Mouse (Mus musculus) adrenal gland, adult (tissue): Measurements from ENCODE around the gene Cdh23.

Experiments
- DNase-seq, 2 experiments: peaks; one replicate each; pipeline ENCODE4 v3.0.0; 2022 to 2023; ENCODE audit warnings: low spot score in 1 of 2; ENCODE audit not compliant: inconsistent age in 2 of 2

Gene Cdh23

DNA sequence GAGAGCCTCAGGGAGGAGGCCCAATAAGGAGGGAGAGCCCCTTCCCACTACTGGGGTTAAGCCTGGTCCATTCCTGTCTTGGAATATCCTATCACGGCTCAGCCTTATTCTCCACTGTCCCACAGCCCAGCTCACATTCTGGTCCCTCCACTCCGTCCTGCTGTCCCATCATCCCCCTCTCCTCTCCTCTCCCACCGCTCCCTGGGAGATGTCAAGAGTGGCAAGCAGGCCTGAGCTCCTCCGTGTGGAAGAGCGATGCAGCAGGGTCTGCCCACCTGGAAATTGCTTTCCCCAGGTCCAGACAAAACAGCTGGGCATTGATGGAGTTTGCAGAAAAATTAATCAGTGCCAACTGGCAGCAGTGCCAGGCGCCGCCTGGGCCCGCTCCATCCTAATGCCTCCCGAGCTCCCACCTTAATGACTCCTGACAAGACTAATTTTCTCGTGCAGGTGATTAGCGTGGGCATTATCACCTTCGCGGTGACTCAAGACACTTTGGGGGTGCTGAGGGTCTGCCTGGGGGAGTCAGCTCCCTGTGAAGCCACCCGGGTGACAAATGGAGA lies 52.1 kb downstream of the Cdh23 start:
- DNase-seq = no peak

DNA sequence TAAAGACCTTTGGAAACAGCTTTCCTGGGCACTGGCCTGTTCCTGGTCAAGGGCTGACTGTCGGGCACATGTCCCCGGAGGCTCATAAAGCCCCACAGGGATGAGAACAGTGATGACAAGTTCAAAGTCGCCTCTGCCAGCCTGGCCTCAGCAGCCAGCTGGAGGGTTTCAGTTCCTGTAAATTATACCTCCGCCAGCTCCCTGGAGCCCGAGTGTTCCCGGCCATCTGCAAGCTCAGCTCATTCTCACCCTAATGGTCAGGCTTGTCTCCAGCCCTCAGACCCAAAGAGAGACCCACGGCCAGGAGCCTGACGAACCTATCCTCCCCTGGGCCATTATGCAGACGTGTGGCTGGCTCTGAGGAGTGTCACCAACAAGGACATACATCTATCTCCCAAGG lies 57.0 kb downstream of the Cdh23 start:
- no peak for DNase-seq

DNA sequence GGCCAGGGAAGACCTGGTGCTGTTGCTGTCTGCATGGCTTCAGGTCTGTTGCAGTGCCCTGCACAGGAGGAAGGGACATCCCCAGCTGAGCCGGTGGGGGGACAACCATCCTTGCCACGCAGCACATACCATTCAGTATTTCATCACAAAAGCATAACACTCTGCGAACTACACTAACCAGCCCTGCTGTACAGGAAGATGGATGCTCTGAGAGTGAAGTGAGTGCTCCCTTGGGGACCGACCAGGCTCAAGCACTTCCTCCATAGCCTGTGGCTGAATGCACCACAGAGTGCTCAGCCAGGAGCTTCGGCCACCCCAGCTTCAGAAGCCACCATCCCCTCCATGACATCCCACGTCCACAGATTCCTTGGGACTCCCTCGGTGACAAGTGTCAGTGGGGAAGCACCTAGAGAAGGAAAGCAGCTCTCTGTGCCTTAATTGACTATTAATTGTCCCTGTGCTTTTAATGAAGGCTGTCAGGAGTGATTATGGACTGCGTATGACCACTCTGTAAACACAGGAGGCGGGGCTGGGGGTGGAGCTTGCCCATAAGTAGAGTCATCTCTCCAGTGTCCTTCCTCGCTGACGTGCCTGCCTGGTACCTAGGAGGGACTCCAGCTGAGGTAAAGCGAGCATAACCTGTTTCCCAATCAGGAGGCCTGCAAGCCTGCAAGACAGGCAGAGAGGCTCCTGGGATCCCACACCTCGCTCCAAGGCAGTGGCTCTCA lies 60.6 kb downstream of the Cdh23 start:
- DNase-seq = peak in 1 of 2 experiments; percentile 34

DNA sequence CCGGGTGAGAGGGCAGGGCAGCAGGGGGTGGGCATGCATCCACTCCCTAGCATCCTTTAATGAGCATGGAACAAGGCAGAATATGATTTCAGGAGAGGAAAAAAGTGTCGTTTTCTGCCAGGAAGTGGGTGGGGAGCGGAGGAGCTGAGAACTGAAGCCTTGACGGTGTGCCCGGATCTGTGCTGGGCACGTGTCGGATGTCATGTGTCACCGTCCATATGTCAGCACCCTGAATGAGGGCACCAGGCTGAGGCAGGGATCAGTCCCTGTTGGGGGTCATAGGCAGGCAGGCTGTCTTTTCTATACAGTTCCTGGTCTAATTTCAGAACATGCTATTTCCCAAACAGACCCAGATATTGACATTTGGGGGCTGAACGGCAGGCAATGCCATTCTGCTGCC lies 61.9 kb downstream of the Cdh23 start:
- DNase-seq = no peak

DNA sequence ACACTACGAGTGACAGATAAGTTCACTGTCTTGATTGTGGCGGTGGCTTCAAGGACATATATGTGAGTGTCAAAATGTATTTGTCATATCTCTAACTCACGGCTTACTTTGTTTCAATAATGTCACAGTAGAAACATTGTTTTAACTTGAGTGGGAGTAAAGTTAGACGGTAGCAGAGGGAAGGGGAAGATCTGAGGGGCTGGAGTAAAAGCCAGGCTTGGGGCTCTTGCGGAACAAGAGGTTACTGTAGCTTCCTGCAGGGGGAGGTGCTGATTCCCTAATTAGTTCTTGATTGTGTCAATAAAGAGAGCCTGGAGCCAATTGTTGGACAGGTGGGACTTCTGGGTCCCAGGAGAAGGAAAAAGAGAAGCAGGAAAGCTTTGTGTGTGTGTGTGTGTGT lies 70.2 kb downstream of the Cdh23 start:
- no peak for DNase-seq

DNA sequence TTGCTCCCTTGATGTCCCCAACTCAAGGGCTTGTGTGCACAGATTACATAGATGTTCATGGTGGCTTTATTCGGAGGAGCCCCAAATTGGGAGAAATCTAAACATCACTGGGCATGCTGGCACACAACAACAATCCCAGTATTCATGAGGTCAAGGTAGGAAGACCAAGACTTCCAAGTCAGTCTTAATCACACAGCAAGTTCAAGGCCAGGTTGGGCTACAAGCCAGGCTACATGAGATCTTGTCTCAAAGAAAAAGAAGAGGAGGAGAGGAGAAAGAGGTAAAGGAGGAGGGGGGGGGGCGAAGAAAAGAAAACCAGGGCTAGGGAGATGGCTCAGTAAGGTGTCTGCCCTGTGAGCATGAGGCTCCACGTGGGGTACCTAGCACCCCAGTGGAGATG lies 70.8 kb downstream of the Cdh23 start:
- peak in 1 of 2 experiments; percentile 36 for DNase-seq

DNA sequence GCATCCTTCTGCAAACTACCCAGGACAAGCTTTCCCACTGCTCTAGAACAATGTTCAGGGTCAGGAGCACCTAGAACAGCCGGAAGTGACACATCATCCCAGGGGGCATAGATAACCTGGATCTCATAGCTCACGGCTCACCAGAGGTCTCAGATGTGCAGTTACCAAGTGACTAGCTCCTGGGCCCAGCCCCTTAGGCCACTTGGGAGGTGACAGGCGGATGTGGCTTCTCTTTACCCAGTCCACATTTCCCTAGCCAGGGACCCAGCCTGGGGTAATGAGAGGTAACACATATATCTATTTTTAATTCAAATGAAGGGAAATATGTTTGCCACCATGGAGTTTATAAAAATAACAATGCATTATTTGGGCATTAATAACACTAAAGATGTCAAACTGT lies 71.3 kb downstream of the Cdh23 start:
- no peak for DNase-seq

DNA sequence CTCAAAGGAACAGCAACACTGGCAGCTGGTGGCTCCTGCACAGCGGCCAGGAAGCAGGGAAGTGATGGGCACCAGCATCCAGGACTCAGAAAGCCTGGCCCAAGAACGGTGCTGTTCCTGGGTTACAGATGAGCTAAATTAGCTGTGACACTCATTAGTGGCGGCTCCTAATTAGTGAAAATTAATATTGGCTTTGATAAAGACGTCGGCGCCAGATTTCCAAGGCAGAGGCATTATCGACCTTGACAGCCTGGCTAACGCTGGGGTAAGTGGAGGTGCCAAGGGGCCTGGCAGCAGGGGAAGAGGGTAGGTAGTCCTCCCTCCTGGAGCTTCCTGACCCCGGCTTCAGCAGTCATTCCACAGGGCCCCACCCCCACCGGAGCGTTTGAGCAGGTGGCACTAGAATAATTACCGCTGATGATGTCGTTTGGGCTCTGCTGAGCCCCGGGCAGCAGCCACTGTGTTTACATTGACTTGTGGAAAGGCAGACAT lies 72.0 kb downstream of the Cdh23 start:
- DNase-seq = no peak

DNA sequence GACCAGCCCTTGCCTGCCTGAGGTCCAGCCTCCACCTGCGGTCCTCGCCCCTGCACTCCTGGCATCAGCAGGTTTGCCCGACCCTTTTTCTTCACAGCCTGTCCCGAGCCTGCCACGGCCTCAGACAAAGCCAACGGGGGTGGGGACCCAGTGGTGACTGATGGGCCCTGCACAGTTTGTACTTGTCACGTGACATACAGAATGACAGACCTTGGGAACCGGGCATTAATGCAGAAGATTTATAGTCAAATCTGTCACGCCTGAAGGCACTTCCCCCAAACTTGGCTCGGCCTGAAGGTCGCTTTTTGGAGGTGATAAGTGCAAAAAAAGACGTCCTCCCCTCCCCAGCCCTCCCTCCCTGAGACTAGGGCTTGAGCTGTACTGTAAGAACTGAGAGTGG lies 73.5 kb downstream of the Cdh23 start:
- DNase-seq = peak; percentile 65 to 84

DNA sequence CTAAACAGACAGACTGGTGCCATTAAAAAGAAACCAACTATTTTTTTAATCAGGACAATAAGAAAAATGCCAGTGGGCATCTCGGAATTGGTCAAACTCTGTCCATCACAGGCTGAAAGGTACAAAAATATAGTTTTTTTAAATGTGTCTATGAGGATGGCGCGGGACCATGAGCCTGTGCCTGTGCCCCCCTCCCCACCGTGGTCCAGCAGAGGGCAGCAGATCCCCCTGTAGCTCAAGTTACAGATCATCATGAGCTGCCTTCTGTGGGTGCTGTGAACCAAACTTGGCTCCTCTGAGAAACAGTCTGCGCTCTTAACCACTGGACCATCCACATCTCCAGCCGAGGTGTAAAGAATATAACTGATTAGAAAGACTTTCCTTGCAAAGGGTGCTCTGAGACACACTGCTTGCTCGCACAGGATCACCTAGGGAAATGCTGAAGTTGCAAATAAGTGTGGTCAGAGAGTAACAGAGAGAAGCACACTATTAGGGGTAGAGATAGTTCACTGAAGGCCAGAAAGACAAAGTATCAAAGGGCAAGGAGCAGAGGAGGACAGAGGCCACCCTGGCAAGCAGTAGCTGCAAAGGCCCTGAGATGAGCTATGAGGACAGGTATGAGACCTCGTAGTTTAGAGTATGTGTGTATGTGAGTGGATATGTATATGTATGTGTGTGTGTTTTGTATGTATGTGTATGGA lies 74.7 kb downstream of the Cdh23 start:
- no peak for DNase-seq

DNA sequence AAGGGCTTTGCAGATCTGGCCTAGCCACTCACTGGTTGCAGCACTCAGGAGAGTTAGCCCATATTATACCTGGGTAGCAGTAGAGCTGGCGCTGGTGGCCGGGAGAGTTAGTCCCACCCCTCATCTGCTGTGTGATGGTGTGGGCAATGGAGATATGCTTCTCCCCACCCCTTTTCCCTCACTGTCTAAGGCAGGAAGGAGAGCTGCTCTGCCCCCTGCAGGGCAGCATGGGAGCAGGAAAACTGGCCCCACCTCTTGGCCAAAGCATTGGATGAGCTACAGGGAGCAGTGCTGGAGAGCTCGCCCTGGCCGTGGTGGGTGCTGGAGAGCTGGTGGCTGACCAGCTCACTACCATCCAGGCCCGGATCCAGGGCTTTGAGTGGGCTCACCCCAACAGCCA lies 80.4 kb downstream of the Cdh23 start:
- no peak for DNase-seq

DNA sequence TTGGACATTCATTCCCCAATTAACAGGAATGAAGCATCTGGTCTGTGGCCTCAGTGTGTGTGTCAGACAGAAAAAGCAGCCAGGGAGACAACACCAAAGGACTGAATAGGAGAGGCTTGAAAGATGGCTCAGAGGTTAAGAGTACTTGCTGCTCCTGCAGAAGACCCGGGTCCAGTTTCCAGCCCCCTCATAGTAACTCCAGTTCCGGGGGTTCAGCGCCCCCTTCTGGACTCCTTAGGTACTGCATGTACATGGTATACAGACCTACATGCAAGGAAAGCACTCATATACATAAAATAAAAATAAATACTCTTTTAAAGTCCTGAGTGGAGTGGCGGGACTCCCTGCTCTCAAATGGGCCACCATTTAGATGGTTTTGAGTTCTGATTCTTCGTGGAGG lies 83.4 kb downstream of the Cdh23 start:
- peak in 1 of 2 experiments; percentile 31 for DNase-seq

DNA sequence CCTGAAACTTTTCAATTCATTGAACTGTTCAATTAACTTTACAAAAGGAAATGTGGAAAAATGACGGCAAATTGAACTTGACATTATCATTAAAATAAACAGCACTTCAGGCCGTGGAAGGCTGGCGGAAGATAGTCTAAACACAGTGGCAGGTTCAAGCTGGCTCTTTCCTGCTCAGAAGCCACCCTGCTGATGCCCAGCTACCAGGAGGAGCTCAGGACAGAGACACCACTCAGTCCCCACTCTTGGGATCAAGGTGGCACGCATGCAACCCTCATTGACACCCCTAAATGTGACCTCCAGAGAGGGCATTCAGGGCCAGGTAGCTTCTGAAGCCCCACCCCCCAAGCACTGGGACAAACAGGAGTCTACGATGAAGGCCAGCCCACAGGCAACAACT lies 89.1 kb downstream of the Cdh23 start:
- DNase-seq = no peak

DNA sequence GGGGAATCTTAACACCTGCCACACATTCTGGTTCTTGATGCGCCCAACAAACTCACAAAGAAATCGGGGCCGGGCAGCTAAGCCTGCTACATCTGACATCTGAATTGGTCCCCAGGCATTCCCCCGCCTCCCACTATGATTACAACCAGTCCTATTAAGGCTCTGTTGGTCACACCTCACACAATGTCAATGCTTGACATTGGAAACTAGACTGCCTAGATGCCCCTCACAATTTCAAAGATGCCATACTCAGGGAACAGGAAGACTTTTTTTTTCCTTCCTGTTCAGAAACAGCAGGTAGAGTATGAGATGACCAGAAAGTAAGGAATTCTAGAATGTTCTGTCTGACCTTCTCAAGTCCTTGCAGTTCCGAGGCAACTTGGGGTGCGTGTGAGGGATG lies 89.6 kb downstream of the Cdh23 start:
- no peak for DNase-seq

DNA sequence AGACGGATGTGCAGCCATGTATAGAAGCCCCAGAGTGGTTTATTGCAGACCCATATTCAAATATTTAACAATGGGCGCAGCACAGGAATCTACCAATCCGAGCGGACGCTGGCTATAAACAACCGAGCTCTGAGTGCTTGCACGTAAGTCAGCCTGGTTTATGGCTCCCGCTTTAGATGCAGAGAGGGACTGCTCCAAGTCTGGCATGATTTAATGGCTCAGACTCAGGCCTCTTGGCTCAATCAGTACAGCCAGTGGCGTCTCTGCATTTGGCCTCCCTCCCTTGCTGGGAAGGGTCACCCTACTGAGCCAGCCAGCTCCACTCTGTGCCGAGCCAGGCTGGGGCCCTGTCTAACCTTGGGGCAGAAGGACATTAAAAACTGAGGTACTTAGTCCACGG lies 94.1 kb downstream of the Cdh23 start:
- DNase-seq = no peak

DNA sequence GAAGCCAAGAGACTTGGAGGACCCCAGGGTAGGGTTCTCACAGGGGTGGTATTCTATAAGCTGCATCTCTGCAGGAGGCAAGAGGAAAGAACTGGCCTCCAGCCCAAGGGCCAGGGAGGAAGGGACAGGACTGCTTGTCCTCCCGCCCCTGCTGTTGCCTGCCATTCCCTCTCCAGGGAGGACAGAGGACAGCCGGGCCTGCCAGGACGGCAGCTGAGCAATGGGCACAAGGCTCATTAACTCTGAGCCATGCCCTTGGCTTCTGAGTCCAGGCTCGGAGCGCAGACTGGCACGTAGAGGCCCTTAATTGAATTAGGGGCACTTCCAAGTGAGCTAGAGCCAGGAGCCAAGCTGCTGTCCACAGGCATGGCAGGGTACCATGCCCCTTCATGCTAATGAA lies 101.1 kb downstream of the Cdh23 start:
- no peak for DNase-seq

DNA sequence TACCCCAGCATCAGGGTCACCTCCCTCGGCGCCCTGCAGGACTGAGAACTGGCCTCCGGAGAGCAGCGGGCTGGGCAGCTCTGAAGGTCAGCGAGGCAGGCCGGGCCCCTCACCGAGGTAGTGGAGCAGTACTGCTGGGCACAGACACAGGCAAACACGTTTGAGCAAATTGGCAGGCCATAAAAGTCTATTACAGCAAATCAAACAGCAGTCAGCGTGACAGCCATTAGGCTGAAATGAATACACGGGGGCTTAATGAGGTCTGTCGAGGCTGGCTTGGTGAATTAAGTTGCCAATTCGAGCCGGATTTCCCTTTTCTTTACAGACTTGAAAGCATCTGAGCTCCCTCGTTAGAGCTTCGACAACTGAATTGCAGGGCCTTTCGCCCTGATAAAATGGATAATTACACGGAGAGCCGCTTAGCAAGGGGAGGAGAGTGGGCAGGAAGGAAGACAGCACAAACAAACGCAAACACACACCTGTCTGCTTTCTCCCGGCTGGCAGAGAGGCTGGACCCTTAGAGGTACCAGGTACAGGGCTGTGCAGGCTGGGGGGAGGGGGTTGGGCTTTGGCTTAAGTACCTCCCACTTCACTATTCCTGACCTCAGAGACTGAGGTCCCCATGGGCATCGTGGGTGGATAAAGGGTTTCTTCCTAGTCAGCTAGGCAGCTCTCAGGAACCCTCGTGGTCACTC lies 103.3 kb downstream of the Cdh23 start:
- DNase-seq = peak in 1 of 2 experiments; percentile 11

DNA sequence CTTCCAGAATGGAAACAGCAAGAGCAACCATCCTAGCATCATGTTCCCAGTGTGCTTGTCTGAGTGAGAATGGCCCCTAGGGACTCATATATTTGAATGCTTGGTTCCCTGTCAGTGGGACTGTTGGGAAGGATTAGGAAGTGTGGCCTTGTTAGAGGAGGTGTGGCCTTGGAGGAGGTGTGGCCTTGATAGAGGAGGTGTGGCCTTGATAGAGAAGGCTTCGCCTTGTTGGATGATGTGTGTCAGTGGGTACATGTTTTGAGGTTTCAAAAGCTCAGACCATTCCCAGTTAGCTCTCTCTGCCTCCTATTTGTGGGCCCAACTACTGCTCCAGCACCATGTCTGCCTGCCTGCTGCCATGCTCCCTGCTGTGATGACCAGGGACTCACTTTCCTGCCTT lies 105.0 kb downstream of the Cdh23 start:
- no peak for DNase-seq

DNA sequence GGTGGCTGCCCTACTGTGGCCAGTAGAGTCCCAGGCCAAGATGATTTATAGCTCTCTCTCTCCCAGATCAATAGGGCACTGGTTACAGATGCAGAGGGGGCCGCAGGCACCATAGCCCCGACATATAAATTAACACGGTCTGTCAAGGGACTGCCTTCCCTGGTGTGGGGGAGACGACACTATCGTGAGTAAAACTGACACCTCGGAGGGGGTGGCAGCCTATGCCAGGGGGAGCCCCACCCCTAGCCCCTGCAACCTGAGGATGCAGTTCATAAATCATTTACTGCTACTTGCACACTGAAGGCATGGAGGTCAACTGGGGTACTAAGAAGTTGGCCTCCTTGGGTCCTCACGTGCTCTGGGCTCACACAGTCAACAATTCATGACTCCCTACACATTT lies 106.0 kb downstream of the Cdh23 start:
- no peak for DNase-seq

DNA sequence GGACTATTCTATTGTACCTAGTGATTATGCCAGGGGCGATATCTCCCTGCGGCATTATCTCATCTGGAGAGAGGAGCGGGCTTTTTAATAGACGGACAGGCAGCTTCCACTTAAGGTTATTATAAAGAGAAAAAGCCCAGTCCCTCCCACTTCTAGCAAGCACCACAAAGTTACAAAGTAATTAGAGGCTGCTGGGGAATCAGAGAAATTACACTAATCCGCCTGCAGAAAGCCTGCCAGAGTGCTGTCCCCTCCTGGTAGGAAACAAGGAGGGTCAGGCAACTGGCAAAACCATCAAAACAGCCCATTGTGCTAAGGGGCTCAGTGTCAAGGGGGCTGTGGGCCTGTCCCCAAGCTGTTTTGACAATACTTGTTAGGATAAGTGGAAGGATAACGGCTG lies 110.6 kb downstream of the Cdh23 start:
- DNase-seq = no peak

DNA sequence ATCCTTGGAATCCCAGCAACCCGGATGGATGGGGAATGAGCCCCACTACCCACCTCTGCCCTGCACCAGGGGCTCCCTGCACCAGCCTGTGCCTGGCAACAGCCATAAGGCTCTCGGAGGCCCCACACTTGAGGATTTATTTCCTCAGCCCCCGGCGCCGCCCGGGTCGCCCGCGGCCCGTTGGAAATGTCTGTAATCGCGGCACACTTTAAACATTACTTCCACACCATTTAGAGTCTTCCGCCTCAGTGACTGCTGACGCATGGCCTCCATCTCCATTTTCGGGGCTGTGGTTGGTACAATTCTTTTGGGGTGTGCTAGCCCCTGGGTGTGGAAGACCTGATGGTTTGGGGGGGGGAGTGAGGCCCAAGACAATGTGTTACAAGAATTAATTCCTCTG lies 113.3 kb downstream of the Cdh23 start:
- DNase-seq = no peak

DNA sequence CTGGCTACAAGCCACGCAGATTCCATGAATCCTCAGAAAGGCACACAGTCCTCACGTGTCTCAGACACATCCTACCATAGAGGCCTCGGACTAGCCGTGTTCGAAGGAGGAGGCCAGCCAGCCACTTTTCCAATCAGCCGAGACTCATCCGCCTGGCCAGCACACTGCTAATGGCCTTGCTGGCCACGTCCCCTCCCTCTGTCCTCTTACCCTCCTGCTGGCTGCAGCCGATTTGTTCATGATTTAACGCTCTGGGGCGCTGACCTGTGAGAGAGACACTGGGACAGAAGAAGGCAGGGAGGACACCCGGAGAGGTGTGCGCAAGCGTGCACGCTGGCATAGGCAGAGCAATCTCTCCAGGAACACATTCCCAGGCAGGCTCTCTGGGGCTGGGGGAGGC lies 115.6 kb downstream of the Cdh23 start:
- DNase-seq = no peak
